Mouse (Mus musculus): ENCODE measurements around the gene Rbfox3.

The Rbfox3 gene

DNA sequence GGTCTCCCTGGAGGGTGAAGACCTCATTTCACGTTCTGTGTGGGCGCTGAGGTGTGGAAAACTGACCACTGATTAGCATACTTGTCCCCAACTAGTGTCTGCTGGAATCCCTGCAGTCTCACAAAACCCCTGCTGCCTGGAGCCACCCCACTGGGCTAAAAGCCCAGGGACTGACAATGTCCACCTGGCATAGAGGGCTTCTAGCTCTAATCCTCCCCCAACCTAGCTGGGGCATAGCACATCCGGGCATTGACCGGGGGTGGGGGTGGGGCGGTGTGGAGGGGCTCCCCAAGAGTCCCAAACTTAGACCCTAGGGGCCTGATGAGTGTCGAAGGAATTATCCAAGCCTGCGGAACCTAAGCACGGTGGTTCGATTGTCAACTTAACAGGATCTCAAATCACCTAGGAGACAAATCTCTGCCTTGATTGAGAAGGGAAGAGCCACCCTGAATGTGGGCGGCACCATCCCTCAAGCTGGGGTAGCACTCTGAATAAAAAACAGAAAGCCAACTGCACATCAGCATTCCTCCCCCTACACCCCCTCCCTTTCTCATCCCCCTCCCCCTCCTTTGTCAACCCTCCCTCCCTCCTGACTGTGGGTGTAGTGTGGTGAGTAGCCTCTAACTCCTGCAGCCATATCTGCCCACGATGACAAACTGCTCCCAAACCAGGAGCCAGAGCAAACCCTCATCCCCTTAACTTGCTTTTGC is 29.5 kb downstream of the Rbfox3 start:
- DNase-seq (ENCODE audit: low read depth), result no peak

DNA sequence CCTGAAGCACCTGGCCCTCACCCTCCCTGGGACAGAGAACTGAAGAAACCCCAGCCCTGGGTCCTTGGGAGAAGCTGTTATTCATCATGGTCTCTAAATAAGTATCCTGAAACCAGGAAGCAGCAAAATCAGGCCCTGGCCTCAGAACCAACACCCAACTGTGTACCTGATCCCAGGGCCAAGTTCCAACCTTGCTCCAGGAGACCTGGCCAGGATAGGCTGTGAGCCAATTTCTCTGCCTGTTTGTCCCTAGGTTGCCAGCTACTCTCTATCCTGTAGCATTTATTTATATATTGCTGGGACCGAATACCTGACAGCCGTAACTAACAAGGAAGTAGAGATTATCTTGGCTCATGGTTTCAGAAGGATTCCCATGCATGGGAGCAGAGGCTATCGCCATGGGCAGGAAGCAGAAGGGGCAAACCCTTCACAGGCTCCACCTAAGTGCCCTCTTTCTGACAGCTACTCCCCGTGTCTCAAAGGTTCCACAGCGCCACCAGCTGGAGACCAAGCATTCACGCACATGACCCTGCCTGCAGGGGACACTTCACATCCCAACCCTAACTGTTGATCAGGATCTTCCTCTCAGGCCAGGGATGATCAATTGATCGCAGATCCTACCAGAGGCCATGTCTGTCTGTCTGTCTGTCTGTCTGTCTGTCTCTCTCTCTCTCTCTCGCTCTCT is 31.8 kb downstream of the Rbfox3 start:
- DNase-seq (ENCODE audit: low read depth), result no peak

DNA sequence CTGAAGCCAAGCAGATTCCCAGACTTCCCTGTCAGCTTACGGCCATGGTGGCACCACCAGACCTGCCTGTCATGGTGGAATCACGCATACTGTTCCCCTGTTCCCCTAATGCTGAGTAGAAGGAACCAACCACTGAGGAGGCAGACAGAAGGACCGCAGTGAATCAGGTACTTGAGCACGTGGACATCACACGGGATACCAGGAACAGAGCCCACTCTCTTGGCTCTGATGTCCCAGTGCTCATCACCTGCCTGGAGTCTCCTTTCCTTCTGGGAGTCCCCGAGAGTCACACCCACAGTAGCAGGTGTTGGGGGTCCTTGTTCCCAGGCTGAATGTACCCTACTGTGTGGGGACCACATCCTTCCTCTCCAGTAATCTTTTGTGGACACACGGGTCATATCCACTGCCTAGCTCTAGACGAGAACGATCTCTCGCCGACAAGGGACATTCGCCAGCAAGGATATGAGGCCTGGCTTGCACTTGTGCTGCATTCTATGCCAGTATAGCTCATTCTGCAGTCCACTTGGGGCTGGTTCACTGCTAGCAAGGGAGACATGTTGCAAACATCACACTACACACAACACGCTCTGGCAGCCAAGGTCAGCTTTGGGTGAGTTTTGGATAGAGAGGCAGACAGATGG is 32.7 kb downstream of the Rbfox3 start:
- no peak for DNase-seq (ENCODE audit: low read depth)

DNA sequence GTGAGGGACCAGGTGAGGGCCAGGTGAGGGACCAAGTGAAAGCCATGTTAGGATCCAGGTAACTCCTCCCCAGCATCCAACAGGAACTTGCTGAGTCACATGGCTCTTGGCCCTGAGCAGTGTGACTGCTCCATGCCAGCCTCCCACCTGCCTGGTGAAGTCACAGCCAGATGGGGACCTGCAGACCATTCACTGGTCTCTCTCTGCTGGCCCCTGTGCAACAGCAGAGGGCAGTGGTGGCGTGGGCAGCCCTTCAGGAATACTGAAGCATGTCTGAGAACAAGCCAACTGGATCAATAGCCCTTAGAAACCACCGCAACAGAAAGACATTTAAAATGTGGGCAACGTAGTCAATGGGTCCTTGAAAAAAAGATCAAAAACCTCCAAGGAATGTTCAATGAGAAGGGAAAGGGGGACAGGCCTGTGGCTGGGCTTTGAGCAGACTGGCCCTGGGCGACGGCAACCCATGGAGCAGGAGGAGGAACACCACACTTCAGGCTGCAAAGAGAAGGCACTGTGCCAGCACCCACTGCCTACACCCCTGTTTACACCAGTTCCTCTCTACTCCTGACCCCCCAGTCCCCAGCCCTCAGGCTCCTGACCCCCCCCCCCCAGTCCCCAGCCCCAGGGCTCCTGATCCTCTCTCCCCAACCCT is 36.0 kb downstream of the Rbfox3 start:
- no peak for DNase-seq (ENCODE audit: low read depth)

DNA sequence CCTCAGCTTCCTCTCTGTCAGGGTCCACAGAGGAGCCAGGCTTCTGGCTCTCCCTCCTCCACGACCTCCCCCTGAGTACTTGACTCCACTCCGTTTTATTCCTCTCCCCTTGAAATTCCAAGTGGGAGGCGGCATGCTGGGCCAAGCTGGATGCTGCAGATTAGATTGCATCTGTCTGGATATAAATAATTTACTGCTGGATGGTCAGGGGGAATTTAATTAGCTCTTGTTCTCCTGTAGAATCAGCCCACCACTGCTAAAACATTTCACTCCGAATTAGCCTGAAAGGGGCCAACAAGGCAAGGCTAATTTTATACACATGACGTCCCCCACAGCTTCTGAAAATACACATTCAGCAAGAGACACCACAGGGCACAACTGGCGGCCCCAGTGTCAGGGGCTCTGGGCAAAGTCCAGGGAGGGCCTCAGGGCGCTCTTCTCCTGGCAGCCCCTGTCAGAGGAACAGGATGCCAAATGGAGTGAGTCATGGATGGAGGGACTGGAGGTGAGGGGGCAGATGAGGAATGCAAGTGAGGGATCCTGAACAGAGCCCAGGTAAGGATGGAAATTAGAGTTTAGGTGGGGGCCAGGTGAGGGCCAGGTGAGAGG is 36.8 kb downstream of the Rbfox3 start:
- no peak for DNase-seq (ENCODE audit: low read depth)

DNA sequence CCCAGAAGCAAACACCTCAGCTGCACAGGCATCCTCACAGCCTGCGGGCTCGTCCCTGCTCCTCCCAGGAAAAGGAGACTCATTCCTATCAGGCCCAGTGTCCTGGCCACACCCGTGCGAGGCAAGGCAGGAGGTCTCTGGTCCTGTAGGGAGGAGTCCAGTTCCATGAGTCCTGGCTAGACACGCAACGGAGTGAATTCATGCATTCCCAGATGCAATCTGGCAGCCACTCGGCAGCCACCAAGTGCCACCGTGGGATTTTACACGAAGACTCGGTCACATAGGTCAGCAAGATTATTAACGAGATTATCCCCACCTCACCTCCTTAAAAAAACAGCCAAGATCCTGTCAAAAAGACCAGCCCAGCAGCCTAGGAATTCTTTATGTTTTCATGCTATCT is 37.4 kb downstream of the Rbfox3 start:
- DNase-seq (ENCODE audit: low read depth), result no peak

DNA sequence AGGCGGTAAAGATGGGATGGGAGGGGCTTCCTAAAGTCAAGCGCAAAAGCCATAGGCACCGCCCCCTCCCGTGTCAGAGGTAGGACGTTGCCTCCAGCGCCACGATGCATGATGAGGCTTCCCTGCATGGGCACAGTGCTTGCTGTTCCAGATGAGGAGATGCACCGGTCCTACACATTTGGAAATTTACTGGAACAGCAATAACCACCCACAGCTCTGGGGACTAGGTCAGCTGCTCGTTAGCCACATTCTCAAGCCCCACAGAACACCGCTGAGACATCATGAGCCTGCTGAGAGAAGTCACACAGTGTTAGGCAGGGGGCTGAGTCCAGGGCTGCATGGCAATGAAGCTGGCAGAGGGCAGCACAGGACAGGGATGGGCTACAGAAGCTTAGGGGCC is 39.9 kb downstream of the Rbfox3 start:
- DNase-seq (ENCODE audit: low read depth), result no peak

DNA sequence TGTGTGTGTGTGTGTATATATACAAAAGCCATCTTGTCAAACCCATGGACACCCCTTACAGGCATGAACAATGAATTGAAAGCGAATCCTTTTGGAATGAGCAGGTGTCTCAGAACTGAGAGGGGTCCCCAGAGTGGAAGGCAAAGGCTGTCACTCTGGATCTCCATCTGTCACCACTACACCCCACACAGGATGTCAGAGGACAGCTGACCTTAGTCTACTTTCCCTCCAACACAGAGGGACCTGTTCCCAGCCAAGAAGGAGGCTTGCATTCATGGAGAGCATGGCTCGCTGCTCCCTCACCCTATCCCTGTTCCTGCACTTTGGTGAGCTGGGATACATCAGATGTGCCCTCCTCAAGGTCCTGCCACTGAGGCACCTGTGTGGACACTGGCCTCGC is 48.0 kb downstream of the Rbfox3 start:
- no peak for DNase-seq (ENCODE audit: low read depth)

DNA sequence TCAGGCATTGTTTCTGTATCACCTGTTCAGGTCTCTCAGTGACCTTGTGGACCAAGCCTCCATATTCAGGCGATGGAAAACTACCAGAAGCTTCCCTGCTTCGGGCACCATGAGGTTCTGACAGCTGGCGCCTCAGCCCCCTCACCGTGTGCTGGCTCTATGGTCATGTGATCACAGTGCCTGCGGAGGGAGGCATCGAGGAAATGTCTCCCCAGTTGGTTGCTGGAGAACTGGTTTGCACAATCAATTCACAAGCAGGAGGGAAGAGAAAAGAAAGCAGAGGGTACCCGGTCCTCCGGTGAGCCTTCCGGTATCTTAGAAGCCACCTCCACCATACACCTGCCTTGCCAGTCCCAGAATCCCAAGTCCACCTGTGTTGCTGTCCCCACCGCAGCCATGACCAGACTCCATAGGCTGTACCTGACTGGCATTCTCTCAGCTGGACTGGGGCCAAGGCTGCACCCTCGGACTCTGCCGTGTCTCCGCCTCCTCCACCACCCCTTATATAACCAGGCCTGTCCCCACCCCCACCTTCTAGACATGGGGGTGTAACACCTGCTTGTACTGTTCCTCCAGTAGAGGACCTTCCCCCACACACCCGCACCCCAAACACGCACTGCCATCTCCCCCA is 49.5 kb downstream of the Rbfox3 start:
- no peak for DNase-seq (ENCODE audit: low read depth)

DNA sequence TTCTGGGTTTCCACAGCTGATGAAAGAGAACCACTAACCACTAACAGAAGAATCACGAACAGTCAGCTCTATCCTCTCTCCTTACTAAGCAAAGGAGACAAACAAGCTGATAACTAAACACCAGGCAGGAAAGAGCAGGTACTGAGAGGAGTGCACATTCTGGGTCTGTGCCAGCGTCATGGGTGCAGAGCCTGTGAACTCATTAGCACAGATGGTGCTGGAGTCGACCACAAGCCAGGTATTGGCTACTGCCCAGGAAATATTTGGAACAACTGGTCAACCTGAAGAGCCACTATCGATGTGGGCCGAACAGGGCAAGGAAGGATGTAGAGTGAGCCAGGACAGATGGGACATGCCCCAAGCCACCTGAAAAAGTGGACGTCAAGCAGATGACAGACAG is 50.2 kb downstream of the Rbfox3 start:
- no peak for DNase-seq (ENCODE audit: low read depth)

DNA sequence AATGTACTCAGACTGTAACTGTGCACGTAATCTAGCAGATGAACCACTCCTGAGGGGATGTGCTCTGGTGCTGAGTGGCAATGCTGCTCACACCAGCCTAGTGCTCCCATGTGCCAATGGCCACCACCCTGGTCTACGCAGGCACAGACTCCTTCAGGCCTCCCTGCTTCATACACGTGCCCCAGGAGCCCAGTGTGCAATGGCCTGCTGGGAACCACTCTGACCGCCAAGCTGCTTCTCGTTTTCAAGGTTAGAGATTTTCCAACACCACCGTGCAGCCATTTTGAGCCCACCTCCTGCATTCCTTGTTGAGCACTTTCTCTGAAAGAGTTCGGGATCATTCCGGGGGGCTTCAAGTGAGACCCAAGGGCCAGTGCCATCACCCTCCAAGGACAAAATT is 50.6 kb downstream of the Rbfox3 start:
- no peak for DNase-seq (ENCODE audit: low read depth)

DNA sequence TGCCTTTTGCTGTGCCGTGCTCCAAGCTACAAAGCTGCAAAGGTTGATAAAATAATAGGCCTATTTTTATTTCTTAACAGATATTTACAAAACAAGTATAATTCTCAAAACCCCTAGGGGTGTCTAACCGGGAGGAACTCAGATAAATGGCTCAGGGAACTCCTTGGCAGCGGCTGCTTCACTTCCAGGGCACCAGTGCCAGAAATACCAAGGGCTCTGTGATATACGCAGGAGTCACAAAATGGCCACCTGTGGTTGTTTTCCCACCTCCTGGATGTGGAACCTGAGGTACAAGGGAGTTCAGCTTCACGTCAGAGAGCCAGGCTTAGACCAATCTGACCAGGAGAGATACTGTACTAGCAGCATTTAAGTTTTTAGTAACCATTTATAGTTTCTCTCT is 51.6 kb downstream of the Rbfox3 start:
- no peak for DNase-seq (ENCODE audit: low read depth)

DNA sequence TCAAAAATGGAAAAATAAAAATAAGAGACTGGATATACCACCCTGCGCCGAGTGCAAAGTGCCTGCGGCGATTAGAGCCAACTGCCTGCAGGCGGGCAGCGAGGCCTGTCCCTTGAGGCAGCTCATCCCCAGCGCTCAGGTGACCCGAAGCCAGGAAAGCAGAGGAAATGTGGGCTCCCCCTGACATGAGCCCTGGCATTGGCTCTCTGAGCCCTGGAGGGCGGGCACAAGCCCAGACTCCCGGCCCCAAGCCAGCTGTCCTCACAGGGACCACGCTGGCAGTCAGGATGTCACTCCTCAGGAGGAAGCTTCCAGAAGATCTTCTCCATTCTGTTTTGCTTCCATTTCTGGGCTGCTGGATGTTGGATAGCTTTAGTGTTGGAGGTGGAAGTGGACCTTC is 53.1 kb downstream of the Rbfox3 start:
- DNase-seq (ENCODE audit: low read depth), result no peak

DNA sequence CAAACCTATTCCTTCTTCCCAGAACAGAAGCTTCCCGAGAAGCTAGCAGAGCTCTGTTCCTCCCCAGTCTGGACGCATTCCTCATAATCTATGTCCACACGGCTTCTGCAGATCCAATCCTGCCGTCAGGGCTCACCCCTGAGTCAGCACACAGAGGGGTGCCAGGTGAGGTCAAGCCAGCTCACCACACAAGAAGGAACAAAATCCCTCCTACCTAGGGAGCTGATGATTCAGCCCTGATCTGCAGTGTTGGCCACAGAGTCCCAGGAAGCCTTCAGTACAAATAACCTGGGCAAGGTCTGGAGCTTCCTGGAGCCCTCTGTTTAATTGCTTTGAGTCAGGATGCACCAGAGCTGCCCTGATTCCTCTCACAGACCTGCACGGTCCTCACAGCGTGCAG is 60.0 kb downstream of the Rbfox3 start:
- DNase-seq (ENCODE audit: low read depth), result no peak

DNA sequence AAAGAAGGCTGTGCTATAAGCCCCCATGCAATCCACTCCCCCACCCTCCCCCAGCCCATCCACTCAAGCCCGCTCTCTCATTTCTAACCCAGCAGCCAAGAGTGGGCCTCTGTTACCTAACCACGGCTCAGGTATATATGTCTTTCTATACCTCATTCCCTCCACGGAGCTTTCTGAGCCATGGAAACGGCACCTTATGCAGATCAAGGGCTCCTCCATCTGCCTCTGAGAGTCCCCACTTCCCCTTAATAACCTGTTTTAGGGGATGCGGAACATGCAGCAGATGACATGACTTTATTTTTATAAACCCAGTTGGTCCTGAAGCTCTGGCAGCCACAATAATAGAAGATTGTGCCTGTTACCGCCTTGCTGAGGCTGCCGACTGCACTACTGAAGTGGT is 63.4 kb downstream of the Rbfox3 start:
- no peak for DNase-seq (ENCODE audit: low read depth)

DNA sequence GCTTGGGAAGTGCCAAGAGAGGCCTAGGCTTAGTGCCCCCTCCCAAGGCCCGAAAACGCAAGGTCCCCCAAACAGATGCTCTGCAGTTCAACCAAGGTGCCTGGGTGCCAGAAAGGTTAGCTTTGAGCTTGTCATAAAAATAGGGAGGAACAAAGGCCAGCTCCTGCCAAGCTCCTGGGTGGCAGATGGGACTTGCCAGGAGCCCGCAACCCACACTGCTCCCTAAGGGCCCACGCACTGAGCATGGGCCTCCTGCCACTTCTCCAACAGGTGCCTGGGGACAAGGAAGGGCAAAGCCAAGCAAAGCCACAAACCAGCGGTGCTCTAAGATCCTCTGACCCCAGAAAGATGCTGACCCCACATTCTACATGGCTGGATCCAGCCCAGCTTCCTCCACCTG is 70.4 kb downstream of the Rbfox3 start:
- no peak for DNase-seq (ENCODE audit: low read depth)

DNA sequence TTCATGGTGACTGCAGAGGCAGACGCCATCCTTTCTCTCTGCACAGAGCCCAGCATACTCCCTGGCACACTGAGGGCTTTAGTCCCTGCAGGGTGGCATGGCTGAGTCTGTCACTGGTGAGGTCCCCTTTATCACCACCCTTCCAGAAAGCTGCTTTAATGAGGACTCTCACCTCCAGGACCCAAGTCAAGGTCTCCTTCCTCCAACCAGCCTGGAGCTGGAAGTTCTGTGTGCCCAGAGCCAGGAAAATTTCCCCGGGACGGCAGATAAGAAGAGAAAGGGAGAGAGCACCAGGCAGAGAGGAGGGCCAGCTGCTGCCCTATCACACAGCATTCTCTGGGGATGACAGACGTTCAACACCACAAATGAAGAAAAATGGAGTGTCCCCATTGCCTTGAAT is 73.2 kb downstream of the Rbfox3 start:
- DNase-seq (ENCODE audit: low read depth), result no peak

DNA sequence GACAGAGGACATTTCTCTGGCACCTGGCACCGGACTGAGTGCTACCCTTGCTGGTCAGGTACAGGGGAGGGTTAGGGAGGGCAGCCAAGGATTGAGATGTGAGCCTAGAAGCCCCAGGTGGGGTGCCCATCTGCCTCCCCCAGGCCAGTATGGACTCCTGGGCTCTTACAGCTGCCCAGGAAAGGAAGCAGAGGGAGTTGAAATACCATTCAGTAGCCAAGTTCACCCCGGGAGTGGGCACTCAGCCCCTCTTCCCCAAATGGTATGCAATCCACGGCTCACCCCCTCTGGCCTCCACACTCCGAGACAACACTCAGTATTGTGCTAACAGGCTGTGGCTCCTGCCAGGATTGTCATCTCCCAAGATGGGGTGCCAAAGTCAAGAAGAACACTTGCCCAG is 74.5 kb downstream of the Rbfox3 start:
- DNase-seq (ENCODE audit: low read depth), result no peak

DNA sequence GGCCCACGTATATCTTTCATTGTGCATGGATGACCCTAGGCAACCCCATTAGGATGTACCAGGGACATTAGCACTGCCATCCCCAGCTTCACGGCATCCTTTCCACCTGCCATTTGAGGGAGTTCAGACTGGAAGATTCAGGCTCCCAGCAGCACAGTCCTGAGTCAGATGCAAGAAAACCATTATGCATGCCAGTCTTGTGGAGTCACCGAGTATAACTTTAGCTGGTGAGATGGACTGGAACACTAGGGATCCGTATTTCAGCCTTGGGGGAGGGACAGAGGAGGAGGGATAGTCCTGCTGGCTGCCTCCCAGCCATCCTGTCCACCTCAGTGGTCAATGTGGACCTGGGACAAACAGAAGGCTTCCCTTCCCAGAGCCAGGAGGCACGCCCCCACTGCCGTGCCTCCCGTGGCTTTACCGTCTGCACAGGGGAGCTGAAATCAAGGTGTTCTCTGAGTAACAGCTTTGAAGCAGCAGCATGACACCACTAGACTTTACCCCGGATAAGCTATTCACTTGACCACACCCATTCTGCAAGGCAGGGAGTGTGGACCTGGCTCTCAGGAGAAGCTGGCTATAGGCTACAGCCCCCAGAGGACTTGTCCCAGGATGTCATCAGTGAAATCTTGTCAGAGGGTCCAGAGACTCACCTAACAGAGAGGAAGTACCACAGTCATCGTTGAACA is 78.5 kb downstream of the Rbfox3 start:
- DNase-seq (ENCODE audit: low read depth), result no peak

DNA sequence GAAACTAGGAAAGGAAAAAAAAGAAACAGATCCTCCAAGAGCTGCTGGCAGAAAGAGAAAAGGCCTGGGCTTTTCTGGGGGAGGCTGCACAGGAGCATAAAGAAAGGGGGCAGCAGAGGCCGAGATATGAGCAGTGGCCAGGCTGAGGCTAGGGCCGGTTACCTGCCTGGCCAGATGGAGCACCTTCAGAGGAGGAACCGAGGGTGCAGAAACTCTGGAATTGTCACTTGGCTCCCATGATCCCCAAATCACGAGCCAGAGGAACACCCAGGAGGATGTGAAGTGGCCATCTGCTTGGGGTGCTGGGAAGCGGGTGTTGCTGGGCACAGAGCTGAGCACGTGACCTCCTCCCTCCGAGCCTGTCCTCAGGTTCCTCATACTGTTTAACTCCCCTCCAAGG is 79.7 kb downstream of the Rbfox3 start:
- no peak for DNase-seq (ENCODE audit: low read depth)

DNA sequence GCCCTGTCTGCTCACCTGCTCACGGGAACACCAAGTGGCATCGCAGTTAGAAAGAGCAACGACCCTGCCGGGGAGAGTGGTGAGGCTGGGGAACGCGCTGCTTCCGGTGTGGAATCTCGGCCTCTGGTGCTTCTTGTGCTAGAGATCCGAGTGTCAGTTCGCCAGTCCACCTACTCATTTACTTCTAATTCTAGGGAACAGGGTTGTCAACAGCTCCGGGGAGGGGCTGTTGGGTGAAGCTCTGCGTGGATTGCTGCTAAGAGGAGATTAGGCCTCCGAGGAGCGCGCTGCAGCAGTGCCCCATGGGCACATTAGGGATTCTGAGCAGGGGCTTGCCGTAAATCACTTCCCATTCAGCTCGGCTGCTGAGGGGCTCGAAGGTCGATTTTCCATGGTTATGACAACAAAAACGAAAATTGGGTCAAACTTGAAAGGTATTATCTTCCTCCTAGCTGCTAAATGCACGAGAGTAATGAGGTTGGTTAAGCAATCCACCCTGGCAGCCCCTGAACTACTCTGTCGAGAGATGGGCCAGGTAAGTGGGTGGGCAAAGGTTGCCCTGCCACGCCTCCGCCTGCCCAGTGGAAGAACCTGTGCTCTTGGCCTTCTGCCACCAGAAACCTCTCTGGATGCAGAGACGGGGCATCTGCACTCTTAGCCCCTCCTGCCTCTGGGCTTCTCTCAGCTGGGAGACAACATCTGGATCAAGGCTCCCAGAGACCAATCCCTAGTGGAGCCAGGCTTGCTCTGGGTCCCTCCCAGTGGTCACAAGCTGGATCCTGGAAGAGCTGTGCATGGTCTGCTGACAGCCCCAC is 85.9 kb downstream of the Rbfox3 start:
- DNase-seq (ENCODE audit: low read depth), result no peak

Measured in c-Kit-positive CD71-positive TER-119-negative erythroid progenitor cells, embryonic 14.5 days (primary cell).